Mouse (Mus musculus): Measurements from ENCODE around the gene Scgb2b26. TPM values are rescaled to one million over a fixed set of nuclear protein-coding genes. Genes with fewer than 3 reads are reported as not detected.
"Not testable (repeated sequence)": the region's sequence is repeated elsewhere in the genome, so short reads cannot be mapped to it uniquely, and the experiment has no call there.

Scgb2b26 gene
- not detected for total RNA-seq (2021)
- long read RNA-seq, experiment 1: 0 reads
- long read RNA-seq, experiment 2: 0 reads

- intact Hi-C loops (cut with DNase I): no loop called here
- no peak for DNase-seq
These were observed at the start of gene Scgb2b26 for GRCm38 (mm10) chr7:33944940-33945339. Scgb2b26 (minus strand) TSS chr7:33945040.

GRCm38 (mm10) chr7:33982281-33982680, 37.4 kb upstream of the Scgb2b26 start:
- intact Hi-C loops (cut with DNase I): not testable (repeated sequence)
- peak in 1 of 2 experiments; percentile 20 for DNase-seq

- intact Hi-C loops (cut with DNase I): no loop called here
- DNase-seq: no peak
These were observed 41.9 kb downstream of the Scgb2b26 start for GRCm38 (mm10) chr7:33902982-33903381.

GRCm38 (mm10) chr7:33900803-33901202, 44.0 kb downstream of the Scgb2b26 start:
- intact Hi-C loops (cut with DNase I): no loop called here
- DNase-seq: no peak

GRCm38 (mm10) chr7:33900007-33900406, 44.8 kb downstream of the Scgb2b26 start:
- peak in 1 of 2 experiments; percentile 5 for DNase-seq
- intact Hi-C loops (cut with DNase I): no loop called here

Other genes starting within 250 kb of the Scgb2b26 start
- gene Scgb2b24, start 205.7 kb downstream of the Scgb2b26 start, total RNA-seq (2021): not detected
- gene Scgb1b24, start 201.2 kb downstream of the Scgb2b26 start, total RNA-seq (2021): not detected
- gene Scgb2b27, start 68.9 kb upstream of the Scgb2b26 start, total RNA-seq (2021): not detected
- not detected for gene Scgb1b27, start 76.4 kb upstream of the Scgb2b26 start, total RNA-seq (2021)
- not detected for gene Scgb1b30, start 150.4 kb upstream of the Scgb2b26 start, total RNA-seq (2021)
- gene Wtip, start 188.2 kb upstream of the Scgb2b26 start, total RNA-seq (2021): 1 to 10 TPM; 3.6 to 3.8 TPM
- 10 to 100 TPM; 29.6 to 44.7 TPM for gene Uba2, start 224.6 kb upstream of the Scgb2b26 start, total RNA-seq (2021)

Measured in gastrocnemius, postnatal 36 days (tissue).